Mouse (Mus musculus) E14TG2a.4 (cell line): ENCODE data around the gene Sec62.

Experiments
- H3K27me3 ChIP-seq: 2 replicates; pipeline ENCODE4 v1.6.1; 2014; ENCODE audit warnings: low read length, control low read depth; ENCODE audit not compliant: insufficient read depth
- H3K36me3 ChIP-seq: 2 replicates; pipeline ENCODE4 v1.6.1; 2014; ENCODE audit warnings: low read length, control low read depth; ENCODE audit not compliant: insufficient read depth
- H3K4me1 ChIP-seq: replicated peaks from 2 replicates; pipeline ENCODE4 v1.6.1; 2014; ENCODE audit warnings: low read depth, low read length, control low read depth
- H3K4me3 ChIP-seq: replicated peaks from 2 replicates; pipeline ENCODE4 v1.5.1; 2014; ENCODE audit warnings: mild to moderate bottlenecking, low read length
- H3K9me3 ChIP-seq: 2 replicates; pipeline ENCODE4 v1.6.1; 2014; ENCODE audit warnings: low read length, control low read depth
- CTCF ChIP-seq: conservative IDR thresholded peaks from 2 replicates; pipeline ENCODE4 v1.5.1; 2014; ENCODE audit warnings: low read length
- NANOG ChIP-seq: IDR thresholded peaks from 2 replicates; pipeline ENCODE4 v1.6.1; 2014; ENCODE audit warnings: borderline replicate concordance, low read length, mixed read lengths
- POU5F1 ChIP-seq: IDR thresholded peaks from 2 replicates; pipeline ENCODE4 v1.6.1; 2014; ENCODE audit warnings: low read length, borderline replicate concordance

Gene Sec62

DNA sequence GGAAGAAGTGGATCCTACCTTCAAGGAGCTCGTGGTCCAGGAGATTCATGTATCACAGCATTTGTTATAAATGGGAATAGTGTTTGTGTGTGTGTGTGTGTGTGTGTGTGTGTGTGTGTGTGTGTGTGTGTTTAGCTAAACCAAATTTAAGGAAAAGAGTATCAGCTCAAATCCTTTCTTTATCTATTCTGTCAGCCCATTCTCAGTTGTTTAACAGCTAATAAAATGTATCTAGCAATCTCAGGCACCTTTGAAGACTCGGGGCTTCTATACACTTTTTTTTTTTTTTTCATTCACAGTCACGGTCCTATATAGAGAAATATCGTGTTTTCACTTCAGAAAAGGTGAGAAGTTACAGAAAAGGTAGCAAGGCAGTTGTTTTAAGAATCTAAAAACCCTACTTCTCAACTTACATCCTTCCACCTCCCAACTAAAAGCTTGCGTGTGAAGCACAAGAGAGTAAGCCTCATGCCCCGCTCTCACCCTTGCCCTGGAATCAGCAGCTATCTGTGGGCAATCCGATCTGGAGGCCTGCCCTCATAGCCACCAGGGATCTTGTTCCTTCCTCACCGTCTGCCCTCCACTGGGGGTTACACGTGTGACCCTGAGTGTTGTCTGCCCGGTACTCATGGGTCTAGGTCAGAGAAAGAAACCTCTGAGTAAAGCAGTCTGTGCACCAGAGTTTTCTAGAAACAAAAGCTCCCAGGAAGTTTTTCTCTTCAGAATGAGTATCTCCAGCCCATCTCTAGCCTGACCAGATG, 22.7 kb upstream of the Sec62 start:
- TF ChIP-seq CTCF (no peak), POU5F1 (no peak), NANOG (no peak)
- no peaks in the 10 kb centered on the region for H3K36me3 ChIP-seq
- no peaks in the 10 kb centered on the region for H3K4me1 ChIP-seq
- H3K9me3 ChIP-seq = no peaks in the 10 kb centered on the region
- no peak overlapping the region for H3K4me3 ChIP-seq
- 0 out of 2 replicates have a peak, but pooled peaks cover 3% of the 10 kb centered on the region for H3K27me3 ChIP-seq

DNA sequence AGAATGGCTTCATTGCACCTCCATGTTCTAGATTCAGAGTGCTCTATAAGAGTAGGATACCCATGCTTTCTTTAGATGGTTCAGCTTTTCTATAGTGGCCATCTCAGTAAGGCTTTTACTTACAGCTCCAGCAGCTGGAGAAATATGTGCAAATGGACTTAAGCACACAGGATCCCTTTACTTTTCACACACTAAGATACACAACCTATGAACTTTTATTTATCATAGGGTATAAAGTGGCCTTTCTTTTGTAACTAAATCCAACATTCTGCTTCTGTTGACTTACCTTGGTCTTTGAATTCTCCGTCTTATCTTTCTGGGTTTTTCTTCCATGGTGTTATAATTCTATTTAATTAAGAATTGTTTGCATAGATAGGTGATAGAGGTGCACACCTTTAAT, 21.1 kb upstream of the Sec62 start:
- TF ChIP-seq CTCF = no peak
- no peak for TF ChIP-seq POU5F1
- no peak for TF ChIP-seq NANOG
- no peaks in the 10 kb centered on the region for H3K36me3 ChIP-seq
- H3K27me3 ChIP-seq = 0 out of 2 replicates have a peak, but pooled peaks cover 3% of the 10 kb centered on the region
- no peaks in the 10 kb centered on the region for H3K9me3 ChIP-seq
- H3K4me3 ChIP-seq = no peak overlapping the region
- H3K4me1 ChIP-seq = no peaks in the 10 kb centered on the region

DNA sequence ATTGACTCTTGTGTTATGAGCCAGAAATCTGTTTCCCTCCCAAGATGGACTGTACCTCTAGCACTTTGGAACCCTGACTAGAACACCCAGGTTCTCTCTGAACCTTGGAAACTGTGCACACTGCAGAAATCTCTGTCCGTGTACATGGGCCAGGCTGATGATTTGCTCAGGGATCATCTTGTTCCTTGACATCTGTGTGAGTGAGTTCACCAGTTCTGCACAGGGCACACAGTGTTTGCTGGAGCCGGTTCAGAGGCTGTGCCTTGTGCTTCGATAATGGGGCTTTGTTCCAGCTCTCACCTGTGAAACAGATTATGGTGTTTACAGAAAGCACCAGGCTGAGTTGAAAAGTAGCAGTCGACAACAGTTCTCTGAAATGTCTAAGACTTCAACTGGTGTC, 20.0 kb upstream of the Sec62 start:
- Histone ChIP-seq H3K36me3 (no peaks in the 10 kb centered on the region), H3K4me1 (no peaks in the 10 kb centered on the region), H3K4me3 (no peak overlapping the region), H3K27me3 (0 out of 2 replicates have a peak, but pooled peaks cover 3% of the 10 kb centered on the region), H3K9me3 (no peaks in the 10 kb centered on the region)
- no peak for TF ChIP-seq NANOG
- TF ChIP-seq POU5F1 = no peak
- TF ChIP-seq CTCF = no peak

DNA sequence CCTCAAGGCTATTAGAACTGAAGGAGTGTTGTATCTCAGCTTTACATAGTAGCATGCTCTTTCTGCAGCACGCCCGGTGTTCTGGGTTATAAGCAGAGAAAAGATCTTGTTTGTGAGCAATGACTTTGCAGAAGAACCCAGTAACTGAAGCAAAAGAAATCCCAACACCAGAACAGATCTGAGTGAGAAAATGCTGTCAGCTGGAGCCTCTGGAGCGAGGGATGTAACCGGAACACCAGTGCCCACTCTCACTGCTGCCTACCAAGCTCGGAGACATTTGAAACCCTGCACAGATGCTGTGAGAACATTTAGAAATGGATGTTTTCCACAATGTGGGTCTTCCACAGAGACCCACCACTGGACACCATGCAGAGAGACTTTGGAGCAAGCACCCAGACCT, 18.0 kb upstream of the Sec62 start:
- Histone ChIP-seq H3K27me3 (0 out of 2 replicates have a peak, but pooled peaks cover 3% of the 10 kb centered on the region), H3K4me1 (no peaks in the 10 kb centered on the region), H3K9me3 (no peaks in the 10 kb centered on the region), H3K36me3 (no peaks in the 10 kb centered on the region), H3K4me3 (no peak overlapping the region)
- TF ChIP-seq NANOG (no peak), CTCF (no peak), POU5F1 (no peak)

DNA sequence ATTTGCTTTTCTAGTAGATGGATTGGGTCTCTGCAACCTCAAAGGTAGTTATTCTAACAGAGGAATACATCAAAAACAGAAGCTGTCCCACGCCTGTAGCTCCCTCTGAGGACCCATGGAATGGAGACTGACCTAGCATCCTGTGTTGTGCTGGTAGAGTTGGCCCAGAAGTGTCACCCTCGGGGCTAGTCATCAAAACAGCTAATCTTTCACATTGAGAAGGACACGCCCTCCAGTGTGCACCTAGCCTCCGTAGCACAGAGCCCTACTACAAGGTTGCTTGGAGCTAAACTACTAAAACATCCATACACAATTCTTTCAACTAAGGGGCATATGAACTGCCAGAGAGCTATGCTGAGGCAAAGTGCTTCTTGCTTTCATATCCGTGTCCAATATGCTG, 14.7 kb upstream of the Sec62 start:
- H3K4me3 ChIP-seq = no peak overlapping the region
- 0 out of 2 replicates have a peak, but pooled peaks cover 3% of the 10 kb centered on the region for H3K27me3 ChIP-seq
- no peaks in the 10 kb centered on the region for H3K9me3 ChIP-seq
- no peak for TF ChIP-seq NANOG
- no peak for TF ChIP-seq CTCF
- no peak for TF ChIP-seq POU5F1
- H3K36me3 ChIP-seq = no peaks in the 10 kb centered on the region
- no peaks in the 10 kb centered on the region for H3K4me1 ChIP-seq

DNA sequence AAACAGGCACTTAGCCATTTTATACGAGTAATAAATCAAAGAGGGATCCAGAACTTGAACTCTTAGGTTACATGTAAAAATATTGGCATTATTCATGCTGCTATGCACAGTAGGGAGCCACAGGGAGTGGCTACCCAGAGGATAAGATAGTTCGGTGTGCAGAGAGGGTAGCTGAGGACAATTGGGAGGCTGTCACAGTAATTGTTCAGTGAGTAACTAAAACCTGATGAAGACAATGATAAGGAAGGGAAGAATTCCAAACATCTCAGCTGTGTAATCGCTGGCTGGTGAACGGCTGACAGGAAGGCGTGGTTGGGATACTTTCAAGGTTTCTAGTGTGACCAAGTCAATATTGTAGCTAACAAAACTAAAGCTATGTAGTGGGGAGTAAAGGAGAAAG, 4.1 kb upstream of the Sec62 start:
- H3K27me3 ChIP-seq = no peaks in the 10 kb centered on the region

DNA sequence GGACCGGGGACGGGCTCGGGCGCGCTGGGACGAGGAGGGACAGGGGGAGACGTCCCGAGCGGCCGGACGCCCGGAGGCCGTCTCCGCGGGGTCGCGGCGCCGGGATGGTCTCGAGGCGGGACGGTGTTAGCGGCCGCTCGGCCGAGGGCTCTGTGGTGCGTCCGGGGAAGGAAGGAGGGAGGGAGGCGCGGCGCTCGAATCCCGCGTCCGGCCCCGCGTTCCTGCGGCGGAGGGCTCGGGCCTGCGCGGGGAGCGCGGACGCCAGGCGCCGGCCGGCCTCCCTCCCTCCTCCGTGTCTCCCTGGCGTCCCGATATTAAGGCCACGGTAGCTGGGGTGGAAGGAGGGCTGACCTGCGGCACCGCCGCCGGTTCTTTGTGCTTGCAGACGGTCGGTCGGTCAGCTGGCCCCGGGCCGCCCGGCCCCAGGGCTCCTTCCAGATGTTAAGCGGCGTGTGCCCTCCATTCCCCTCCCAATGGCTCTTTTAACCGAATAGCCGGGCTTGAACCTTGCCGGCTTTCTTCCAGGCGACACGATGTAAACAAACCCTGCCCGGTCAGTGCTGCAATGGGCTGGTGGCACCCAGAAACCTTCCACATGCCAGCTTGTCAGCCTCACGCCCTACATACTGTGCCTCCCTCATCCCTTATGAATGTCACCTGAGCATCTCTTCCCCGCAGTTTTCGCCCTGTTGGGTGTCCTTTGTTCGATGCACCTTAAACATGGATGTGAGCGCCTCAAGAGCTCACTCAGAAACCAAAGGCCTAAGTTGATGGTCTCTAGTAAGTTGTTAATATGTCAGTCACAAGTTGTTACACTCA, 937 bp downstream of the Sec62 start:
- peaks cover 18% of the 10 kb centered on the region for H3K9me3 ChIP-seq
- H3K36me3 ChIP-seq = no peaks in the 10 kb centered on the region
- H3K4me1 ChIP-seq = peaks cover 21% of the 10 kb centered on the region
- no peaks in the 10 kb centered on the region for H3K27me3 ChIP-seq
- peak overlapping the region; percentile 94 for H3K4me3 ChIP-seq
- TF ChIP-seq POU5F1 = no peak
- TF ChIP-seq NANOG = no peak
- no peak for TF ChIP-seq CTCF

More for the DNA sequence above, 4.1 kb upstream of the Sec62 start:
- no peak for TF ChIP-seq POU5F1
- TF ChIP-seq NANOG = no peak
- no peak for TF ChIP-seq CTCF
- Histone ChIP-seq H3K4me1 (peaks cover 15% of the 10 kb centered on the region), H3K36me3 (no peaks in the 10 kb centered on the region), H3K9me3 (peaks cover 18% of the 10 kb centered on the region), H3K4me3 (no peak overlapping the region)

DNA sequence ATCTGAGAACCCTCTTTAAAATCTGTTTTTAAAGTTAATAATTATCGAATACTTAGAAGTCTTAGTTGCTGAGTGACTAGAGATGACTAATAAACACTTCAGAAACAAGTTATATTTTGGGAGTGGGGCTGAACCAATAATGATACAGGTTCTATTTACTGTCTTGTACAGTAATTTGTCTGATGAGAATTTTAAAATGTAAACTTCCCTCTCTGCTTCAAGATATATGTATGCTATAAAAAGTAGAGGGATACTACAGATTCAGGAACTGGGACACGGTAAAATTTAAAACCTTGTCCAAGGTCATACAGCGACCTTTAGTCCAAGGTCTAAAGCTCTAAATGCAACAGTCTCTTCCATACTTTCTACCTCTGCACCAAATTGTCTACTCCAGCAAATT, 9.5 kb downstream of the Sec62 start:
- Histone ChIP-seq H3K4me1 (peaks cover 4% of the 10 kb centered on the region; the same call in 1 of the 2 replicates), H3K27me3 (no peaks in the 10 kb centered on the region), H3K36me3 (peaks cover 54% of the 10 kb centered on the region), H3K9me3 (no peaks in the 10 kb centered on the region), H3K4me3 (no peak overlapping the region)
- no peak for TF ChIP-seq NANOG
- no peak for TF ChIP-seq CTCF
